22 mouse cellular contexts compared by ENCODE assay signal in genomic region chr3:68510872-68511271, GRCm38 (mm10).
A peak's percentile ranks its signal among the peaks of the same experiment; 100 is the strongest.
DNase-seq lines count a peak whose midpoint lies in the region; ATAC-seq and TF ChIP-seq lines count a peak whose summit lies in the region.
"Had no signal": no experiment of that assay in that cellular context is flagged by ENCODE, and none has a peak within 500 bp of the region (broad histone marks: within the 10 kb centered on the region; RNA-seq: fewer than 3 reads in every experiment).

No protein-coding gene starts in this region.

- peak overlapping the region; percentile 24; the same call in 1 of the 2 replicates for H3K27ac ChIP-seq in gastrocnemius, adult 2 months
- H3K27ac ChIP-seq in stomach, embryonic 15.5 days: no peak overlapping the region
- no peak overlapping the region for H3K27ac ChIP-seq in stomach, postnatal 0 days (replicated peaks)
- peak overlapping the region; percentile 29; the same call in 1 of the 2 replicates for H3K27ac ChIP-seq in liver, embryonic 16.5 days (ENCODE audit: low read length)
- no peak overlapping the region for H3K27ac ChIP-seq in forebrain, embryonic 12.5 days
- H3K27ac ChIP-seq: embryonic facial prominence, embryonic 10.5 days; hindbrain, embryonic 12.5 days; limb, embryonic 15.5 days; neural tube, embryonic 15.5 days had no signal

- no peak overlapping the region for H3K4me3 ChIP-seq in gastrocnemius, adult 2 months
- H3K4me3 ChIP-seq in stomach, embryonic 15.5 days (replicated peaks): no peak overlapping the region
- H3K4me3 ChIP-seq in stomach, postnatal 0 days (ENCODE audit: low read depth, low read length): no peak overlapping the region
- no peak overlapping the region for H3K4me3 ChIP-seq in liver, embryonic 16.5 days (ENCODE audit: low read depth, low read length)
- H3K4me3 ChIP-seq in forebrain, embryonic 12.5 days (replicated peaks): no peak overlapping the region
- H3K4me3 ChIP-seq: embryonic facial prominence, embryonic 10.5 days; hindbrain, embryonic 12.5 days; limb, embryonic 15.5 days; myocyte; neural tube, embryonic 15.5 days had no signal

- 83% methylated on average over 5 of the region's 5 CpGs for WGBS in stomach, embryonic 15.5 days
- 83% methylated on average over 5 of the region's 5 CpGs for WGBS in stomach, postnatal 0 days
- WGBS in liver, embryonic 16.5 days (ENCODE audit: insufficient replicate concordance): 18% methylated on average over 5 of the region's 5 CpGs
- WGBS in forebrain, embryonic 12.5 days: 83% methylated on average over 5 of the region's 5 CpGs

- no peaks in the 10 kb centered on the region for H3K36me3 ChIP-seq in stomach, embryonic 15.5 days
- H3K36me3 ChIP-seq in stomach, postnatal 0 days (ENCODE audit: control insufficient read depth, insufficient read depth, low read length): no peaks in the 10 kb centered on the region
- no peaks in the 10 kb centered on the region for H3K36me3 ChIP-seq in liver, embryonic 16.5 days (ENCODE audit: control insufficient read depth, insufficient read depth)
- H3K36me3 ChIP-seq in forebrain, embryonic 12.5 days (replicated peaks): no peaks in the 10 kb centered on the region
- H3K36me3 ChIP-seq: embryonic facial prominence, embryonic 10.5 days; G1E; hindbrain, embryonic 12.5 days; limb, embryonic 15.5 days; neural tube, embryonic 15.5 days had no signal

- TF ChIP-seq CTCF in gastrocnemius, adult 2 months (IDR thresholded peaks at IDR 0.05): no peak
- TF ChIP-seq CTCF in stomach, postnatal 0 days (IDR thresholded peaks at IDR 0.05; ENCODE audit: low read depth): no peak

- H3K9me3 ChIP-seq in stomach, embryonic 15.5 days: no peaks in the 10 kb centered on the region
- no peaks in the 10 kb centered on the region for H3K9me3 ChIP-seq in stomach, postnatal 0 days (ENCODE audit: control insufficient read depth, low read length)
- H3K9me3 ChIP-seq in liver, embryonic 16.5 days (replicated peaks; ENCODE audit: control insufficient read depth, low read length): no peaks in the 10 kb centered on the region
- H3K9me3 ChIP-seq in forebrain, embryonic 12.5 days: no peaks in the 10 kb centered on the region
- H3K9me3 ChIP-seq: embryonic facial prominence, embryonic 10.5 days; hindbrain, embryonic 12.5 days; limb, embryonic 15.5 days; neural tube, embryonic 15.5 days had no signal

- H3K27me3 ChIP-seq in stomach, embryonic 15.5 days (replicated peaks): no peaks in the 10 kb centered on the region
- H3K27me3 ChIP-seq in stomach, postnatal 0 days (ENCODE audit: control insufficient read depth, insufficient read depth, low read length): no peaks in the 10 kb centered on the region
- H3K27me3 ChIP-seq in liver, embryonic 16.5 days (ENCODE audit: control insufficient read depth, insufficient read depth, low read depth, low read length): no peaks in the 10 kb centered on the region
- no peaks in the 10 kb centered on the region for H3K27me3 ChIP-seq in forebrain, embryonic 12.5 days
- H3K27me3 ChIP-seq: hindbrain, embryonic 12.5 days; limb, embryonic 15.5 days; neural tube, embryonic 15.5 days had no signal

- no peak overlapping the region for H3K9ac ChIP-seq in stomach, embryonic 15.5 days
- H3K9ac ChIP-seq in stomach, postnatal 0 days (ENCODE audit: low read length): no peak overlapping the region
- H3K9ac ChIP-seq in liver, embryonic 16.5 days (ENCODE audit: low read depth, low read length): no peak overlapping the region
- H3K9ac ChIP-seq in forebrain, embryonic 12.5 days: no peak overlapping the region
- H3K9ac ChIP-seq: hindbrain, embryonic 12.5 days; limb, embryonic 15.5 days; neural tube, embryonic 15.5 days had no signal

- H3K4me1 ChIP-seq in stomach, embryonic 15.5 days: no peaks in the 10 kb centered on the region
- H3K4me1 ChIP-seq in stomach, postnatal 0 days (replicated peaks; ENCODE audit: control insufficient read depth, insufficient read depth): peaks cover 10% of the 10 kb centered on the region; the same call in 1 of the 2 replicates
- peaks cover 22% of the 10 kb centered on the region for H3K4me1 ChIP-seq in liver, embryonic 16.5 days (ENCODE audit: control insufficient read depth, low read depth, low read length)
- H3K4me1 ChIP-seq in forebrain, embryonic 12.5 days: peaks cover 13% of the 10 kb centered on the region

- intact Hi-C loops in gastrocnemius, adult 2 months (cut with DNase I): no loop called here

- ATAC-seq in stomach, embryonic 15.5 days (ENCODE audit: insufficient read depth, low FRiP score, low read depth): peak; percentile 34; the same call in 1 of the 2 replicates
- ATAC-seq in stomach, postnatal 0 days (ENCODE audit: low FRiP score, low TSS enrichment): no peak
- ATAC-seq in liver, embryonic 16.5 days (ENCODE audit: low read depth): peak; percentile 88
- ATAC-seq in forebrain, embryonic 12.5 days (ENCODE audit: low FRiP score): no peak
- ATAC-seq: CD4-positive, CD25-positive, alpha-beta regulatory T cell, adult 4 months had no signal

- DNase-seq in gastrocnemius, adult 2 months: no peak
- no peak for DNase-seq in gastrocnemius, adult 8-10 months (ENCODE audit: low spot score in 2 of 2)
- no peak for DNase-seq in stomach, postnatal 0 days (ENCODE audit: low spot score)
- DNase-seq in testis, postnatal 10 days (ENCODE audit: low spot score): no peak
- no peak for DNase-seq in urinary bladder, postnatal 36 days (ENCODE audit: low spot score in 2 of 2)
- DNase-seq: cerebellum, postnatal 14 days; gastrocnemius, postnatal 36 days; kidney, adult 9 months; kidney, postnatal 4 days; lung, postnatal 10 days; right cerebral cortex, postnatal 25 days had no signal

- no peak for TF ChIP-seq EP300 in stomach, postnatal 0 days (optimal IDR thresholded peaks at IDR 0.05)

- H3K4me2 ChIP-seq in stomach, embryonic 15.5 days: no peak overlapping the region
- no peak overlapping the region for H3K4me2 ChIP-seq in stomach, postnatal 0 days (replicated peaks; ENCODE audit: low read depth)
- peak overlapping the region; percentile 44 for H3K4me2 ChIP-seq in liver, embryonic 16.5 days (ENCODE audit: low read depth, low read length)
- H3K4me2 ChIP-seq in forebrain, embryonic 12.5 days: no peak overlapping the region
- H3K4me2 ChIP-seq: hindbrain, embryonic 12.5 days; limb, embryonic 15.5 days; midbrain, embryonic 11.5 days; neural tube, embryonic 15.5 days had no signal

Comparison
In these comparisons a context has a peak if more than half of its experiments do, and no peak if none do; other contexts are left out.
1. ATAC-seq: peak in stomach, embryonic 15.5 days (single experiment) and liver, embryonic 16.5 days (single experiment); none in stomach, postnatal 0 days (single experiment) and forebrain, embryonic 12.5 days (single experiment).
2. H3K27ac ChIP-seq: peak in gastrocnemius, adult 2 months (single experiment) and liver, embryonic 16.5 days (single experiment); none in stomach, embryonic 15.5 days (single experiment), stomach, postnatal 0 days (single experiment) and forebrain, embryonic 12.5 days (single experiment).